Mouse (Mus musculus) kidney, adult 2 months (tissue): ENCODE measurements around the gene Nuak1. TPM values are rescaled to one million over a fixed set of nuclear protein-coding genes. Genes with fewer than 3 reads are reported as not detected.

Experiments used
- DNase-seq: peaks from one replicate; pipeline ENCODE4 v3.0.0; 2021
- H3K27ac ChIP-seq: fragments of 200-500 bp; 2 replicates; pipeline ENCODE4 v1.5.1; 2012; ENCODE audit warnings: low read depth, low read length, control low read depth, inconsistent platforms; ENCODE audit not compliant: insufficient read depth
- H3K27me3 ChIP-seq: fragments of 200-500 bp; replicated peaks from 2 replicates; pipeline ENCODE4 v1.6.1; 2012; ENCODE audit warnings: mild to moderate bottlenecking, moderate library complexity, low read length, inconsistent platforms; ENCODE audit not compliant: control insufficient read depth, insufficient read depth
- H3K36me3 ChIP-seq: fragments of 200-500 bp; 2 replicates; pipeline ENCODE4 v1.6.1; 2012; ENCODE audit warnings: mild to moderate bottlenecking, moderate library complexity, low read length, inconsistent platforms; ENCODE audit not compliant: control insufficient read depth, insufficient read depth
- H3K4me1 ChIP-seq: fragments of 200-500 bp; 2 replicates; pipeline ENCODE4 v1.6.1; 2011; ENCODE audit warnings: low read length; ENCODE audit not compliant: control insufficient read depth, insufficient read depth
- H3K4me3 ChIP-seq: fragments of 200-500 bp; 2 replicates; pipeline ENCODE4 v1.5.1; 2011; ENCODE audit warnings: mild to moderate bottlenecking, low read depth, low read length, control low read depth; ENCODE audit not compliant: insufficient read depth
- CTCF ChIP-seq: fragments of 200-500 bp; conservative IDR thresholded peaks from 2 replicates; pipeline ENCODE4 v1.5.1; 2011; ENCODE audit warnings: low read depth, mild to moderate bottlenecking, control low read depth, low read length, moderate library complexity, mixed read lengths; ENCODE audit not compliant: insufficient read depth, insufficient read length
- POLR2A ChIP-seq: fragments of 200-500 bp; IDR thresholded peaks from one replicate; pipeline ENCODE4 v1.6.1; 2011; ENCODE audit warnings: low read depth, low read length, control low read depth
- WGBS: fragments of 180-500 bp; shearing (Covaris S2); methylation state at CpG from one replicate; pipeline ENCODE4 v1.1.7; 2018; 5-methylcytosine and 5-hydroxymethylcytosine counted together
- polyA plus RNA-seq: library from polyadenylated mRNA; depleted of rRNA; stranded (reverse); fragments of >200 nt; gene quantifications from 2 replicates; pipeline ENCODE4 v1.2.3, GENCODE M21; 2012; rRNA removed

Gene Nuak1
- polyA plus RNA-seq, 1 experiment: 12.2 TPM

GRCm38 (mm10) chr10:84329822-84330221, 110.6 kb downstream of the Nuak1 start:
- Histone ChIP-seq H3K27ac (no peak overlapping the region), H3K4me3 (no peak overlapping the region), H3K36me3 (no peaks in the 10 kb centered on the region), H3K27me3 (no peaks in the 10 kb centered on the region), H3K4me1 (no peaks in the 10 kb centered on the region; the same call in 1 of the 2 replicates)
- TF ChIP-seq POLR2A (no peak), CTCF (no peak)
- WGBS: 86% methylated on average over 7 of the region's 7 CpGs
- DNase-seq: no peak

GRCm38 (mm10) chr10:84329336-84329735, 111.1 kb downstream of the Nuak1 start:
- DNase-seq: no peak
- H3K4me1 ChIP-seq: no peaks in the 10 kb centered on the region; the same call in 1 of the 2 replicates
- no peak for TF ChIP-seq POLR2A
- no peak for TF ChIP-seq CTCF
- no peak overlapping the region for H3K4me3 ChIP-seq
- no peaks in the 10 kb centered on the region for H3K36me3 ChIP-seq
- no peaks in the 10 kb centered on the region for H3K27me3 ChIP-seq
- 85% methylated on average over 5 of the region's 5 CpGs for WGBS
- no peak overlapping the region for H3K27ac ChIP-seq

GRCm38 (mm10) chr10:84324018-84324417, 116.4 kb downstream of the Nuak1 start:
- Histone ChIP-seq H3K4me3 (no peak overlapping the region), H3K27ac (no peak overlapping the region), H3K4me1 (no peaks in the 10 kb centered on the region), H3K27me3 (no peaks in the 10 kb centered on the region), H3K36me3 (no peaks in the 10 kb centered on the region)
- TF ChIP-seq CTCF (no peak), POLR2A (no peak)
- no peak for DNase-seq
- WGBS: 57% methylated on average over 6 of the region's 6 CpGs

Other genes starting within 250 kb of the Nuak1 start
- 6.5 and 7.8 TPM in 2 replicates for gene Ckap4, start 93.5 kb upstream of the Nuak1 start, polyA plus RNA-seq
- 24.0 and 32.3 TPM in 2 replicates for gene Tcp11l2, start 136.0 kb upstream of the Nuak1 start, polyA plus RNA-seq
- gene Polr3b, start 181.7 kb upstream of the Nuak1 start, polyA plus RNA-seq: 3.7 and 5.1 TPM in 2 replicates